Mouse (Mus musculus): ENCODE measurements around the gene Fcho2. TPM values are rescaled to one million over a fixed set of nuclear protein-coding genes. Genes with fewer than 3 reads are reported as not detected.
"Not testable (repeated sequence)": the region's sequence is repeated elsewhere in the genome, so short reads cannot be mapped to it uniquely, and the experiment has no call there.

Fcho2 gene
- polyA plus RNA-seq, 1 experiment: 0.49 TPM

- no peak for TF ChIP-seq TAL1 (IDR thresholded peaks at IDR 0.05; ENCODE audit: low read length)
- TF ChIP-seq GATA1 (IDR thresholded peaks at IDR 0.05; ENCODE audit: low read length): no peak
- no peaks in the 10 kb centered on the region for H3K27me3 ChIP-seq (ENCODE audit: control insufficient read depth)
- no peaks in the 10 kb centered on the region for H3K9me3 ChIP-seq (ENCODE audit: control insufficient read depth, low read length)
- H3K4me3 ChIP-seq (replicated peaks): no peak overlapping the region
- no peaks in the 10 kb centered on the region for H3K4me1 ChIP-seq (ENCODE audit: control insufficient read depth)
- H3K36me3 ChIP-seq (ENCODE audit: control insufficient read depth): no peaks in the 10 kb centered on the region
Measured at GRCm38 (mm10) chr13:98825574-98825973, 10.3 kb upstream of the Fcho2 start.

- Histone ChIP-seq H3K36me3 (ENCODE audit: control insufficient read depth) (peaks cover 2% of the 10 kb centered on the region; the same call in 1 of the 2 replicates), H3K4me3 (replicated peaks) (no peak overlapping the region), H3K27me3 (ENCODE audit: control insufficient read depth) (no peaks in the 10 kb centered on the region), H3K4me1 (ENCODE audit: control insufficient read depth) (peaks cover 18% of the 10 kb centered on the region), H3K9me3 (ENCODE audit: control insufficient read depth, low read length) (no peaks in the 10 kb centered on the region)
- TF ChIP-seq GATA1 (IDR thresholded peaks at IDR 0.05; ENCODE audit: low read length) (no peak), TAL1 (IDR thresholded peaks at IDR 0.05; ENCODE audit: low read length) (no peak)
Measured at GRCm38 (mm10) chr13:98819094-98819493, 3.8 kb upstream of the Fcho2 start.

DNA sequence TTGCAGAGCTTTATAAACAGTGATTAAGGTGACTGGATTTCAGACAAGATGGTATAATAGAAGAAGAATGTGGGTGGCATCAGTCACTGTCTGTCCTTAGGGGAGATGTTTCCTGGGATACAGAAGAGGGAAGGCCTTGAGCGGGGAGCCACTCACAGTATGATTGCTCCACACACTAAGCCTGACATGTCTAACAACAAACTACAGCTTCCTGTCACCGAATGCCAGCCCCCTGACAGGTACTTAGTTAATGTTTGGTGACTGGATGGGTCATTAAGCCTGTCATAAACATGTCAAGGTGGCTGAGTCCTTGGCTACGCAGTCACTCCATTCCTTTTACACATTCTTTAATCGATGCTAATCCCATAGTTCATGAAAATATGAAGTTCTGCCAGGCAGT is 3.0 kb upstream of the Fcho2 start:
- H3K27me3 ChIP-seq (ENCODE audit: control insufficient read depth): no peaks in the 10 kb centered on the region
- peaks cover 23% of the 10 kb centered on the region for H3K4me1 ChIP-seq (ENCODE audit: control insufficient read depth)
- no peak for TF ChIP-seq GATA1 (IDR thresholded peaks at IDR 0.05; ENCODE audit: low read length)
- no peak for TF ChIP-seq TAL1 (IDR thresholded peaks at IDR 0.05; ENCODE audit: low read length)

DNA sequence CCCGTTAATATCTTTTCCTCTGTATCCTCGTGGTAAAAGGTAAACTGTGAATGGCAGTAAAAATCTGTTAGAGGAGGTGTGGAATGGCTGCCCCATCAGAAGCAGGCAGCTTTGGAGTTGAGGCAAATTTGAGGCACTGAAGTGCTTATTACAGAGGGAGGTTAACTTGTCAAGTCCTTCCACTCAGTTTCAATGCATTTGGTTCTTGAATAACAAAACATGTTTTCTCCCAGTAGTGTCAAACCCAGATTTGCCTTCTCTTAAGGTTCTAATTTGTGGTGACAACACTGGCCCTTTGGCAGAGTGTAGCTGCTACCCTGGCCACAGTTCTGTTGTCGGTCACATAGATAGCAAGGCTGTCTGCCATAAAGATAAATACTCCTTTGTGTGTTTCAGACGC is 2.5 kb upstream of the Fcho2 start:
- no peaks in the 10 kb centered on the region for H3K27me3 ChIP-seq (ENCODE audit: control insufficient read depth)
- peaks cover 12% of the 10 kb centered on the region for H3K36me3 ChIP-seq (ENCODE audit: control insufficient read depth)
- H3K4me3 ChIP-seq (replicated peaks): no peak overlapping the region
- H3K9me3 ChIP-seq (ENCODE audit: control insufficient read depth, low read length): no peaks in the 10 kb centered on the region
- peaks cover 28% of the 10 kb centered on the region for H3K4me1 ChIP-seq (ENCODE audit: control insufficient read depth)
- TF ChIP-seq GATA1 (IDR thresholded peaks at IDR 0.05; ENCODE audit: low read length): no peak
- no peak for TF ChIP-seq TAL1 (IDR thresholded peaks at IDR 0.05; ENCODE audit: low read length)

More for the DNA sequence above, 3.0 kb upstream of the Fcho2 start:
- no peaks in the 10 kb centered on the region for H3K9me3 ChIP-seq (ENCODE audit: control insufficient read depth, low read length)
- H3K36me3 ChIP-seq (ENCODE audit: control insufficient read depth): peaks cover 7% of the 10 kb centered on the region
- H3K4me3 ChIP-seq (replicated peaks): no peak overlapping the region

DNA sequence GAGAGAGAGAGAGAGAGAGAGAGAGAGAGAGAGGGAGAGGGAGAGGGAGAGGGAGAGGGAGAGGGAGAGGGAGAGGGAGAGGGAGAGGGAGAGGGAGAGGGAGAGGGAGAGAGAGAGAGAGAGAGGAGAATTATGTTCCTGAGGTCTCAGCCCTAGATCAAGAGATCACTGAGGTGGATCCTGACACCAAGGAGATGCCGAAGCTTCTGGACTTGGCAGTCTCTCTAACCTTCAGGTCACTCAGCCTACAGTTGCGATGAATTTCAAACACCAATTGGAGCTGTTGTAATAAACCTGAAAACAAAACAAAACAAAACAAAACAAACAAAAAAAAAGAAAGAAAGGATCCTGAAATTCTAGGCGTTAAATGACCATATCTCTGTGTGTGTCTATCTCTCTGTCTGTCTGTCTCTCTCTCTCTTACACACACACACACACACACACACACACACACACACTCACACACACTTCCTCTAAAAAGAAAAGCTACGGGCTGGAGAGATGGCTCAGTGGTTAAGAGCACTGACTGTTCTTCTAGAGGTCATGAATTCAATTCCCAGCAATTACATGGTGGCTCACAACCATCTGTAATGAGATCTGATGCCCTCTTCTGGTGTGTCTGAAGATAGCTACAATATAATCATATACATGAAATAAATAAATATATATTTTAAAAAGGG is 1.9 kb upstream of the Fcho2 start:
- not testable (repeated sequence) for H3K4me3 ChIP-seq (replicated peaks); H3K9me3 ChIP-seq (ENCODE audit: control insufficient read depth, low read length); H3K27me3 ChIP-seq (ENCODE audit: control insufficient read depth)
- Histone ChIP-seq H3K4me1 (ENCODE audit: control insufficient read depth) (peaks cover 34% of the 10 kb centered on the region), H3K36me3 (ENCODE audit: control insufficient read depth) (peaks cover 18% of the 10 kb centered on the region)

DNA sequence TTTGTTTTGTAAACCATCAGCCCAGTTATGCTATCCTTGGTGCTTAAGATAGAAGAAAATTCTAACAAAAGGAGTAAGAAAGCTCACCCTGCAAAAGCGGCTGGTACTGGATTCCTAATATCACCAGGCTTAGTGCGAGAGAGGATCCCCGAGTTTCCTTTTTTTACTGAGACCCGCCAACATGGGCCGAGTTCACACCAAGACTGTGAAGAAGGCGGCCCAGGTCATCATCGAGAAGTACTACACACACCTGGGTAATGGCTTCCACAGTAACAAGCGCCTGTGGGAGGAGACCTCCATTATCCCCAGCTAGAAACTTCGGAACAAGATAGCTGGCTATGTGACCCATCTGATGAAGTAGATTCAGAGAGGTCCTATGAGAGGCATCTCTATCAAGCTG is 1.3 kb upstream of the Fcho2 start:
- Histone ChIP-seq H3K27me3 (ENCODE audit: control insufficient read depth) (no peaks in the 10 kb centered on the region), H3K4me3 (replicated peaks) (no peak overlapping the region), H3K4me1 (ENCODE audit: control insufficient read depth) (peaks cover 36% of the 10 kb centered on the region), H3K9me3 (ENCODE audit: control insufficient read depth, low read length) (no peaks in the 10 kb centered on the region), H3K36me3 (ENCODE audit: control insufficient read depth) (peaks cover 18% of the 10 kb centered on the region)
- TF ChIP-seq TAL1 (IDR thresholded peaks at IDR 0.05; ENCODE audit: low read length) (no peak), GATA1 (IDR thresholded peaks at IDR 0.05; ENCODE audit: low read length) (no peak)

- H3K27me3 ChIP-seq (ENCODE audit: control insufficient read depth): no peaks in the 10 kb centered on the region
- H3K4me3 ChIP-seq (replicated peaks): peak overlapping the region; percentile 99
- H3K9me3 ChIP-seq (ENCODE audit: control insufficient read depth, low read length): no peaks in the 10 kb centered on the region
- TF ChIP-seq TAL1 (IDR thresholded peaks at IDR 0.05; ENCODE audit: low read length) (no peak), GATA1 (IDR thresholded peaks at IDR 0.05; ENCODE audit: low read length) (no peak)
- H3K36me3 ChIP-seq (ENCODE audit: control insufficient read depth): peaks cover 20% of the 10 kb centered on the region
- H3K4me1 ChIP-seq (ENCODE audit: control insufficient read depth): peaks cover 55% of the 10 kb centered on the region
Measured at GRCm38 (mm10) chr13:98814275-98815040, 791 bp downstream of the Fcho2 start.

DNA sequence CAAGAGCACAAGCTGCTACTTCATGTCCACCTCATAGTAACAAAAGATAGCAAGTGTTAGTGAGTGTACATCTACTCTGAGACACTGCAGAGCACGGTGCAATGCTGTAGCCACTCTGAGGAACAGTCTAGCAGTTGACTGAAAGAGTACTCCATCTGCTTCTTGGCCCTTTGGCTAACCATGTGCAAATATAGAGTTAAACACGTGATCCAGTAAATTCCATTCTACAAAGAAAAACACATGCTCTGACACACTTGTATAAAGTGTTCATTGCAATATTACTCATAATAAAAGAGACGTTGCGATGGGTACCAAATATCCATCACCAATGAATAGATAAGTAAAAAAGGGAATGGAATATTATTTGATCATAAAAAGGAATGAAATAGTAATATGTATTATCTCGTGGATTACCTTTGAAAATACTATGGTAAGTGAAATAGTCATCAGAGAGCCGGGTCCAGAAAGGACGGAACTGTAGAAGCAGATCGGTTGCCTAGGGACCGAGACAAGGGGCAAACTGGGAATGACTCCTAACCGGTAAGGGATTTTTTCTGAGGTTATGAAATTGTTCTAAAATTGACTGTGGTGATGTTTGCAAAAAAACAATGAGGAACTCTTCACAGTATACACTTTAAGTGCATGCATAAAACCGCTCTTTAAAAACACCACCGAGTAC is 1.5 kb downstream of the Fcho2 start:
- peaks cover 62% of the 10 kb centered on the region for H3K4me1 ChIP-seq (ENCODE audit: control insufficient read depth)
- H3K4me3 ChIP-seq (replicated peaks): peak overlapping the region; percentile 99
- H3K9me3 ChIP-seq (ENCODE audit: control insufficient read depth, low read length): no peaks in the 10 kb centered on the region
- TF ChIP-seq GATA1 (IDR thresholded peaks at IDR 0.05; ENCODE audit: low read length): no peak
- TF ChIP-seq TAL1 (IDR thresholded peaks at IDR 0.05; ENCODE audit: low read length): no peak
- peaks cover 20% of the 10 kb centered on the region for H3K36me3 ChIP-seq (ENCODE audit: control insufficient read depth)
- H3K27me3 ChIP-seq (ENCODE audit: control insufficient read depth): no peaks in the 10 kb centered on the region

- H3K9me3 ChIP-seq (ENCODE audit: control insufficient read depth, low read length): no peaks in the 10 kb centered on the region
- peaks cover 68% of the 10 kb centered on the region for H3K4me1 ChIP-seq (ENCODE audit: control insufficient read depth)
- TF ChIP-seq TAL1 (IDR thresholded peaks at IDR 0.05; ENCODE audit: low read length): no peak
- no peak for TF ChIP-seq GATA1 (IDR thresholded peaks at IDR 0.05; ENCODE audit: low read length)
- peak overlapping the region; percentile 99 for H3K4me3 ChIP-seq (replicated peaks)
- H3K27me3 ChIP-seq (ENCODE audit: control insufficient read depth): no peaks in the 10 kb centered on the region
- H3K36me3 ChIP-seq (ENCODE audit: control insufficient read depth): peaks cover 23% of the 10 kb centered on the region
Measured at GRCm38 (mm10) chr13:98813167-98813566, 2.1 kb downstream of the Fcho2 start.

All from erythroblast, embryonic 14.5 days (primary cell).